Mouse (Mus musculus): ENCODE data around the gene Rangap1.
A peak's percentile ranks its signal among the peaks of the same experiment; 100 is the strongest.

Gene Rangap1

DNA sequence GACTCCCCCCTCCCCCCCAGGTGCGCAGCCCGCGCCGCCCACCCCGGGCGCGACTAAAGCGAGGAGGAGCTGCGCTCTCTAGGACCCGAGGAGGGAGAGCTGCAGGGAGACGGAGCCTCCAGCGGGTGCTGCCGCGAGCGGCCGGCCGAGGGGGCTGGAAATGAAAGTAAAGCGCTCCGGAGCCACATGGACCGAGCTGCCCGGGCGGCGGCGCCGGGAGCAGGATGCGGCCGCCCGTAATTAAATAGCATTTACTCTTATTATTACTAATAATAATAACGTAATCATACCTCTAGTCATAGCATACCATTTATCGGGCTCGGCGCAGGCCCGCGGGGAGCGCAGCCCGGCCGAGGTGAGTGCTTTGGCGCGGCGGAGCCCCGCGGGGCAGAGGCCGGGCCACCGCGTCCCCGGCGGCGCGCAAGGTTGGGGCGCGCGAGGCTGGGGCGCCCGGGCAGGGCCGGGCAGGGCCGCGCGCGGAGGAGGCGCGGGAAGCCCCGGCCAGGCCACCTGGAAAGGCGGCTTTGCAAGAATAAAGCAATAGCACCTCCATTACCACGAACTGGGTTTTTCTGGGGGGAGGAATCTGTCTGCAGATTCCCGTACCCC, at the start of gene Rangap1, which contains the start of gene Zc3h7b:
Gene Rangap1, minus strand, starts transcription at position 539 of the 609 bp plus-strand sequence.
Gene Zc3h7b, plus strand, starts transcription at position 66 of the 609 bp plus-strand sequence.
- DNase-seq (ENCODE audit: low read depth in 1 of 2, low spot score in 2 of 2), result peak; percentile 11 to 16

DNA sequence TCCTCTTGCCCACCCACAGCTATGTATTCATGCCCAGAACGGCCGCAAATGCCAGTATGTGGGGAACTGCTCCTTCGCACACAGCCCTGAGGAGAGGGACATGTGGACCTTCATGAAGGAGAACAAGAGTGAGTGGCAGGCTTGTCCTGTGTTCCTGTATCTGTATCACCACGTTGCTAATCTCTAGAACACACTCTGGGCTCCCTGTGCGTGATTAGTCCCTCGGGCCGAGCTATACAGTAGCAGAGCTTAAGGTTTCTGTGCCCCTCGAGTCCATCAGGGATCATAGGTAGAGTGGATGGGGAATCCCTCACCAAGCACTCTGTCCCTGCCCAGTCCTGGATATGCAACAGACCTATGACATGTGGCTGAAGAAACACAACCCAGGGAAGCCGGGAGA, 47.1 kb upstream of the Rangap1 start:
- DNase-seq (ENCODE audit: low read depth in 1 of 2, low spot score in 2 of 2), result no peak

GRCm38 (mm10) chr15:81787525-81787924, 42.2 kb upstream of the Rangap1 start:
- DNase-seq (ENCODE audit: low read depth in 1 of 2, low spot score in 2 of 2), result no peak

- DNase-seq (ENCODE audit: low read depth in 1 of 2, low spot score in 2 of 2), result no peak
These were observed 40.4 kb upstream of the Rangap1 start for GRCm38 (mm10) chr15:81785701-81786100.

GRCm38 (mm10) chr15:81784762-81785161, 39.4 kb upstream of the Rangap1 start:
- no peak for DNase-seq (ENCODE audit: low read depth in 1 of 2, low spot score in 2 of 2)

GRCm38 (mm10) chr15:81781816-81782215, 36.5 kb upstream of the Rangap1 start:
- DNase-seq (ENCODE audit: low read depth in 1 of 2, low spot score in 2 of 2), result no peak

DNA sequence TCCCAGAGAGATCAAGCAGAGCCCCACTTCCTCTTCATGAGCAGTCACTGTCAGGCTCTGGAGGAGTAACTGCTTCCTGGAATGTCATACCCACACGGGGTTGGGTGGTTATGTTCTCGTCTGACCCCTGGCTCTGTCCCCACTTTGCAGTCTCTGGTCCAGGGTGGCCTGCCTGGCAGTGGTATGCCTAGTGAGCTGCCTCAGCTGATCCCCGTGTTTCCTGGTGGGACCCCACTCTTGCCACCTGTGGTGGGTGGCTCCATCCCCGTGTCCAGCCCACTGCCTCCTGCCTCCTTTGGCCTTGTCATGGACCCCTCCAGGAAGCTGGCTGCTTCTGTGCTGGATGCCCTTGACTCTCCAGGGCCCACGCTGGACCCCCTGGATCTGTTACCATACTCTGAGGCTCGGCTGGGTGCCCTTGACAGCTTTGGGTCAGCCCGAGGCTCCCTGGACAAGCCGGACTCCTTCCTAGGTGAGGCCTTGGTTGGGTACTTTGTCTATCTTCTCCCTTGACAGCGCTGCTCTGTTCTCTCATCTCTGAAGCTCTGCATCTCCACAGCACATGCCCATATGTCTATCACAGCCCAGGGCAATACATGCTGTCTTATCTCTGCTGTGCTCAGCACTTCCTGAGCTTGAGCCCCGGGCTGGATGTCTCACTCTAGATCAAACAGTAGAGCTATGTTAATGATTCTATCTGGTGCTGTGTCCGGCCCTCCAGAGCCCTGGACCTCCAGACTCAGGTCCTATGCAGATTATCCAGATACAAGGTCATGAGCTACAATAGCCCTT, 31.5 kb upstream of the Rangap1 start:
- DNase-seq (ENCODE audit: low read depth in 1 of 2, low spot score in 2 of 2), result no peak

- DNase-seq (ENCODE audit: low read depth in 1 of 2, low spot score in 2 of 2), result no peak
These were observed 29.3 kb upstream of the Rangap1 start for GRCm38 (mm10) chr15:81774505-81775171.

DNA sequence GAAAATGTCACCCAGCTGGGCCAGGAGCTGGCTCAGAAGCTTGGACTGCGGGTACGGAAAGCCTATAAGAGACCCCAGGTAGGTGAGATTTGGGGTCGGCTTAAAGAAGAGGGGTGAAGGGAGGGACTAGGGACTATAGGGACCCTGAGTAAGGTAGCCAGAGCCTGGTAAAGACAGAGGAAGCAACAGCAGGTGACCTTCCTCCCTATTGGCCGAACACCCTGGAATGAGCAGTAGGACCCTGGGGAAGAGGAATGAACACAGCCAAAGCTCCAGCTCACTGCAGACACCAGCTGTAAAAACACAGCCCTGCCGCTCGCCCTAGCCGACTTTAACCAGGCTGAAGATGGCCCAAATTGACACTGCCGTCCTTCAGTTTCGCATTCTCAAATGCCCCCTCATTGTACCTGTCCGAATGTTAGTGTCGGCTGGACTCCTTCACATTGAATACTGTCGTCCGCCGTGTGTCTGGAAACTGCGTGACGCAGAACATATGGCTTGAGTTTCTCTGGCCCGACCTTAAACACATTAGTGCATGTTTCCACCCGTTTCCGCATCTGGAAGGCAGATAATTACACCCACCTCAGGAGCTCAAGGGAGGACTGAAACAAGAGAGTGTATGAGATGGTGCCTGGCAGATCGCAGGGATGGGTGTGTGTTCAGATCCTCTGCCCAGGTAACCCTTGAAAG, 27.2 kb upstream of the Rangap1 start:
- DNase-seq (ENCODE audit: low read depth in 1 of 2, low spot score in 2 of 2), result no peak

- DNase-seq (ENCODE audit: low read depth in 1 of 2, low spot score in 2 of 2), result no peak
These were observed 23.7 kb upstream of the Rangap1 start for GRCm38 (mm10) chr15:81769037-81769436.

GRCm38 (mm10) chr15:81766439-81766838, 21.1 kb upstream of the Rangap1 start:
- no peak for DNase-seq (ENCODE audit: low read depth in 1 of 2, low spot score in 2 of 2)

- DNase-seq (ENCODE audit: low read depth in 1 of 2, low spot score in 2 of 2), result no peak
These were observed 20.3 kb upstream of the Rangap1 start for GRCm38 (mm10) chr15:81765651-81766050.

DNA sequence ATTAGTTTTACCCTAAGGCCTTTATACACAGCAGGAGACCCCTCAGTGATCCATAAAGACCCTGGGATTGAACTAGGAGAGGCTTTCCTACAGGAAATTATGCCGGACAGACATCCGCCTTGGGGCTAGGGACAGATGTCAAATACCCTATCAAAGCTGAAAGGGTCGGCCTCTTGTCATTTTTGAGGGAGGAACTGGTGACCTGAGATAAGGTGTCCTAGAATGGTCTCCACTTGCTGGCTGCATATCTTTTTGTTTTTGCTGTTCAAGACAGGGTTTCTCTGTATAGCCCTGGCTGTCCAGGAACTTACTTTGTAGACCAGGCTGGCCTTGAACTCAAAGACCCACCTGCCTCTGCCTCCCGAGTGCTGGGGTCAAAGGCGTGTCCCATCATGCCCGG, 19.2 kb upstream of the Rangap1 start:
- no peak for DNase-seq (ENCODE audit: low read depth in 1 of 2, low spot score in 2 of 2)

- DNase-seq (ENCODE audit: low read depth in 1 of 2, low spot score in 2 of 2), result no peak
These were observed 16.6 kb upstream of the Rangap1 start for GRCm38 (mm10) chr15:81761959-81762358.

- DNase-seq (ENCODE audit: low read depth in 1 of 2, low spot score in 2 of 2), result no peak
These were observed 16.1 kb upstream of the Rangap1 start for GRCm38 (mm10) chr15:81761381-81761780.

DNA sequence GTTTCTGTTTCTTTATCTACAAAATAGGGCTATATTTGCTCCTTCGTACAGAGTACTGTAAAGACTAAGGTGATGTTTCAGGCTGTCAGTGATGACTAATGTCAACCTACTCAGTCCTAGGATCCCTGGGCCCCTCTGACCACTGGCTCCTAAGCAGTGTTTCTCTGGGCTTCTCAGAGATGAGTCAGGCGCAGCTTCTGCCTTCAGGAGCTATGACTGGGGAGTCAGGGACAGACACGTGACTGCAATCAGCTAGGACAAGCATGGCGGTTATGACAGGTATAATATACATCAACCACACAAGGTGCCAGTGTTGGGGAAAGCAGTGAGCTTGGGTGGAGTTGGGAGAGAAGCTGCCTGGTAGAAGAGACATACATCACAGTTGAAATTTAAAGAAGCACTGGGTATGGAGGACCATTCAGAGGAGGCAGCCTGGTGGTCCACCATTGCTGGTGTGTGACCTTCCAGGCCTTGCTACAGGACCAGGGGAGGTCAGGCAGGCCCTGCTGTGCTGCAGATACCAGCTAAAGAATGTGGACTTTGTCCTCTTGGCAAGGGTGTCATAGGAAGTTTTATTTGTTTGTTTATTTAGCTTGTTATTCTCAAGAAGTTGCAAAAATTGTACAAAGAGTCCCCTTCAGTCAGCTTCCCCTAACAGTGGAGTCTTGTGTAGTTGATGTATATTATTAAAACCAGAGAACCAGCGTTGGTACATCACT, 15.2 kb upstream of the Rangap1 start:
- no peak for DNase-seq (ENCODE audit: low read depth in 1 of 2, low spot score in 2 of 2)

DNA sequence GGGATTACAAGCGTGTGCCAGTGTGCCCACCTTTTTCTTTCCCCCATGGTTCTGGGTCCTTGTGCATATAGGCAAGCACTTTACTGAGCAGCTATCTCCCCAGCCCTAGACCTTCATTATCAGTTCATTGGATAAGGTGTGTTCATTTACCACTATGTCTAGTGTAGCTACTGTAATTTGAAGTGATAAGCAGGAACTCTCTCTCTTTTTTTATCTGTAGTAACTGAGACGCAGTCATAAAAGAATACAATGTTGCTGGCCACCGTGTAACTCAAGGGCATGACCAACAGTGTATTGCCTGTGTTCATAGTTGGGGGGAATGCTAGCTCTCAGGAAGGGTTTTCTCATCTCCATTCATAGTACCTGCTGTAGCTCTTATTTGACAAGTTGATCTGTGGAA, 14.2 kb upstream of the Rangap1 start:
- no peak for DNase-seq (ENCODE audit: low read depth in 1 of 2, low spot score in 2 of 2)

DNA sequence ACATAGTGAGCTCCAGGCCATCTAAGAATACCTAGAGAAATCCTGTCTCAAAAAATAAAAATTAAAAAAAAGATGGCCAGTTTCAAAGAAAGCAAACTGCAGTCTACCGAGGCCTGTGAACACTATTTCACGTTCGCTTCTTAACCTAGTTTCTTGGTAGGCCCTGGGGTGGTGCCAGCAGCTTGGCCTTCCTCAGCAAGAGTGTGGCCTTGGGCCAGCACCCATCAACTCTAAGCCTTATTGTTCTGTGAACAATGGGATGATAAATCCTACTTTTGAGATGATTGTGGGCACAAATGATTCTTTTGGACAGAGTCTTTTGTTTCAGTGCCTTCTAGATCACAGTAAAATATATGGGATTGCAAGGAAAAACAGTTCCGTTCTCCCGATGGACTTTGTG, 13.4 kb upstream of the Rangap1 start:
- no peak for DNase-seq (ENCODE audit: low read depth in 1 of 2, low spot score in 2 of 2)

DNA sequence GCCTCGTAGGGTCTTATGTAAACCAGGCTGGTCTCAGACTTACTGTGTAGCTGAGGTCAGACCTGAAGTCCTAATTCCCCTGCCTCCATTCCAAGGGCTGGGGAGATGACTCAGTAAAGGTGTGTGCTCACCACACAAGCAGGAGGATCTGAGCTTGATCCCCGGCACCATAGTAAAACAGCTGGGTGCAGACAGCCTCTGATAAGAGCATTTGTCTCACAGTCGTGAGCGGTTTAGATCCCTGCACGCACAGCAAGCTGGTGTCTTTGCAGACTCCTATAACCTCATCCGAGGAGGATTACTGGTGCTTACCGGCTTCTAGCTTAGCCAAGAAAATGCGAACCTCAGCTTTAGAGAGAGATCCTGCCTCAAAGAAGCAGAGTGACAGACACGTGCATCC, 8.3 kb upstream of the Rangap1 start:
- no peak for DNase-seq (ENCODE audit: low read depth in 1 of 2, low spot score in 2 of 2)

GRCm38 (mm10) chr15:81749742-81750141, 4.4 kb upstream of the Rangap1 start:
- DNase-seq (ENCODE audit: low read depth in 1 of 2, low spot score in 2 of 2), result no peak

GRCm38 (mm10) chr15:81745601-81746114, 328 bp upstream of the Rangap1 start:
- no peak for DNase-seq (ENCODE audit: low read depth in 1 of 2, low spot score in 2 of 2)
